Mouse (Mus musculus) embryonic facial prominence, embryonic 13.5 days (tissue): ENCODE measurements around the gene Pde4c. TPM values are rescaled to one million over a fixed set of nuclear protein-coding genes. Genes with fewer than 3 reads are reported as not detected.

Experiments
- ATAC-seq: fragments of 200-750 bp; cut with Nextera tagmentation; 2 replicates; pipeline ENCODE4 v1.8.0; 2017; ENCODE audit warnings: low read depth; ENCODE audit not compliant: insufficient number of reproducible peaks, insufficient read depth, low FRiP score, low TSS enrichment
- H3K27ac ChIP-seq: fragments of 300-500 bp; sonication (generic); 2 replicates; pipeline ENCODE4 v1.5.1; 2015; ENCODE audit warnings: moderate library complexity, mild to moderate bottlenecking, inconsistent platforms
- H3K27me3 ChIP-seq: fragments of 300-500 bp; sonication (generic); 2 replicates; pipeline ENCODE4 v1.6.1; 2015; ENCODE audit warnings: mild to moderate bottlenecking, inconsistent platforms
- H3K36me3 ChIP-seq: fragments of 300-500 bp; sonication (generic); 2 replicates; pipeline ENCODE4 v1.6.1; 2015; ENCODE audit warnings: mild to moderate bottlenecking, inconsistent platforms
- H3K4me1 ChIP-seq: fragments of 300-500 bp; sonication (generic); 2 replicates; pipeline ENCODE4 v1.6.1; 2015; ENCODE audit warnings: inconsistent platforms
- H3K4me2 ChIP-seq: fragments of 300-500 bp; sonication (generic); 2 replicates; pipeline ENCODE4 v1.6.1; 2015; ENCODE audit warnings: moderate library complexity, mild to moderate bottlenecking, inconsistent platforms
- H3K4me3 ChIP-seq: fragments of 300-500 bp; sonication (generic); 2 replicates; pipeline ENCODE4 v1.5.1; 2015; ENCODE audit warnings: mild to moderate bottlenecking, inconsistent platforms
- H3K9ac ChIP-seq: fragments of 300-500 bp; sonication (generic); 2 replicates; pipeline ENCODE4 v1.6.1; 2015; ENCODE audit warnings: mild to moderate bottlenecking, inconsistent platforms
- H3K9me3 ChIP-seq: fragments of 300-500 bp; sonication (generic); 2 replicates; pipeline ENCODE4 v1.6.1; 2016; ENCODE audit warnings: inconsistent platforms
- WGBS: fragments of 180-500 bp; shearing (Covaris S2); methylation state at CpG from one replicate; pipeline ENCODE4 v1.1.7; 2015; ENCODE audit warnings: mixed read lengths; 5-methylcytosine and 5-hydroxymethylcytosine counted together
- polyA plus RNA-seq: library from polyadenylated mRNA; unstranded; fragments of >200 nt; fragmentation: Nextera tagmentation; extraction: Ambion mirVana; gene quantifications from 2 replicates; pipeline ENCODE4 v1.2.1, GENCODE M21; 2015

Gene Pde4c
- polyA plus RNA-seq, 1 experiment from 2014 or later, result 0.13 TPM

- 72% methylated on average over 9 of the region's 9 CpGs for WGBS
- ATAC-seq, result no peak
These were observed 23.2 kb downstream of the Pde4c start for GRCm38 (mm10) chr8:70746676-70747075.

GRCm38 (mm10) chr8:70747211-70747890 lies 23.8 kb downstream of the Pde4c start:
- H3K27ac ChIP-seq, result no peak overlapping the region
- H3K4me3 ChIP-seq, result no peak overlapping the region
- H3K36me3 ChIP-seq, result no peaks in the 10 kb centered on the region
- H3K4me1 ChIP-seq, result peaks cover 17% of the 10 kb centered on the region
- no peak overlapping the region for H3K9ac ChIP-seq
- H3K4me2 ChIP-seq, result no peak overlapping the region
- no peaks in the 10 kb centered on the region for H3K9me3 ChIP-seq
- no peak for ATAC-seq
- peaks cover 71% of the 10 kb centered on the region for H3K27me3 ChIP-seq
- WGBS, result 82% methylated on average over 18 of the region's 18 CpGs

More at GRCm38 (mm10) chr8:70746676-70747075, 23.2 kb downstream of the Pde4c start:
- Histone ChIP-seq H3K4me2 (no peak overlapping the region), H3K27ac (no peak overlapping the region), H3K36me3 (no peaks in the 10 kb centered on the region), H3K4me1 (peaks cover 17% of the 10 kb centered on the region), H3K27me3 (peaks cover 78% of the 10 kb centered on the region), H3K4me3 (no peak overlapping the region), H3K9ac (no peak overlapping the region), H3K9me3 (no peaks in the 10 kb centered on the region)

- Histone ChIP-seq H3K9me3 (no peaks in the 10 kb centered on the region), H3K27ac (no peak overlapping the region), H3K4me1 (peaks cover 15% of the 10 kb centered on the region), H3K27me3 (peaks cover 60% of the 10 kb centered on the region), H3K4me2 (no peak overlapping the region), H3K9ac (no peak overlapping the region), H3K36me3 (no peaks in the 10 kb centered on the region), H3K4me3 (no peak overlapping the region)
- ATAC-seq, result no peak
- WGBS, result 89% methylated on average over 23 of the region's 23 CpGs
These were observed 25.0 kb downstream of the Pde4c start for GRCm38 (mm10) chr8:70748246-70749096.

GRCm38 (mm10) chr8:70749097-70749674 lies 25.7 kb downstream of the Pde4c start:
- Histone ChIP-seq H3K4me1 (peaks cover 9% of the 10 kb centered on the region), H3K4me3 (no peak overlapping the region), H3K9me3 (no peaks in the 10 kb centered on the region), H3K9ac (no peak overlapping the region), H3K27ac (no peak overlapping the region), H3K27me3 (peaks cover 52% of the 10 kb centered on the region), H3K36me3 (no peaks in the 10 kb centered on the region), H3K4me2 (no peak overlapping the region)
- ATAC-seq, result no peak
- 78% methylated on average over 19 of the region's 19 CpGs for WGBS

GRCm38 (mm10) chr8:70750128-70750680 lies 26.7 kb downstream of the Pde4c start:
- Histone ChIP-seq H3K4me3 (no peak overlapping the region), H3K4me2 (no peak overlapping the region), H3K36me3 (no peaks in the 10 kb centered on the region), H3K27ac (no peak overlapping the region), H3K9ac (no peak overlapping the region), H3K27me3 (peaks cover 42% of the 10 kb centered on the region), H3K4me1 (peaks cover 11% of the 10 kb centered on the region), H3K9me3 (no peaks in the 10 kb centered on the region)
- 78% methylated on average over 13 of the region's 13 CpGs for WGBS
- no peak for ATAC-seq

- ATAC-seq, result no peak
- Histone ChIP-seq H3K27me3 (peaks cover 22% of the 10 kb centered on the region), H3K9ac (0 out of 2 replicates have a peak overlapping the region, but pooled peaks have one; percentile 40), H3K4me3 (no peak overlapping the region), H3K4me1 (peaks cover 21% of the 10 kb centered on the region), H3K9me3 (no peaks in the 10 kb centered on the region), H3K27ac (peak overlapping the region; percentile 67), H3K36me3 (peaks cover 14% of the 10 kb centered on the region), H3K4me2 (peak overlapping the region; percentile 41; the same call in 1 of the 2 replicates)
- WGBS, result 19% methylated on average over 11 of the region's 11 CpGs
These were observed 28.7 kb downstream of the Pde4c start for GRCm38 (mm10) chr8:70752000-70752764.

GRCm38 (mm10) chr8:70753151-70753550 lies 29.6 kb downstream of the Pde4c start:
- Histone ChIP-seq H3K4me2 (peak overlapping the region; percentile 41), H3K9ac (peak overlapping the region; percentile 40; the same call in 1 of the 2 replicates), H3K27ac (peak overlapping the region; percentile 67; the same call in 1 of the 2 replicates), H3K4me1 (peaks cover 21% of the 10 kb centered on the region), H3K9me3 (no peaks in the 10 kb centered on the region), H3K4me3 (0 out of 2 replicates have a peak overlapping the region, but pooled peaks have one; percentile 4), H3K36me3 (peaks cover 24% of the 10 kb centered on the region), H3K27me3 (peaks cover 13% of the 10 kb centered on the region)
- WGBS, result 26% methylated on average over 21 of the region's 21 CpGs
- ATAC-seq, result no peak

GRCm38 (mm10) chr8:70754043-70754870 lies 30.7 kb downstream of the Pde4c start, which contains the start of gene Rab3a:
TSS of gene Rab3a (plus strand) at chr8:70754679.
- WGBS, result 8% methylated on average over 37 of the region's 37 CpGs
- H3K27ac ChIP-seq, result peak within 1 kb of the TSS; percentile 69

GRCm38 (mm10) chr8:70754871-70755660 lies 31.5 kb downstream of the Pde4c start:
- Histone ChIP-seq H3K9me3 (no peaks in the 10 kb centered on the region), H3K27ac (peak overlapping the region; percentile 69), H3K27me3 (no peaks in the 10 kb centered on the region), H3K9ac (peak overlapping the region; percentile 90), H3K4me3 (peak overlapping the region; percentile 81), H3K4me1 (peaks cover 37% of the 10 kb centered on the region), H3K4me2 (peak overlapping the region; percentile 95), H3K36me3 (peaks cover 30% of the 10 kb centered on the region)
- WGBS, result 14% methylated on average over 50 of the region's 50 CpGs
- ATAC-seq, result peak; percentile 9; the same call in 1 of the 2 replicates

More at GRCm38 (mm10) chr8:70754043-70754870, 30.7 kb downstream of the Pde4c start, which contains the start of gene Rab3a:
- H3K4me2 ChIP-seq, result peak within 1 kb of the TSS; percentile 95
- peaks cover 29% of the 10 kb centered on the region for H3K4me1 ChIP-seq
- H3K4me3 ChIP-seq, result peak within 1 kb of the TSS; percentile 81
- peak; percentile 97 for ATAC-seq
- H3K9ac ChIP-seq, result peak within 1 kb of the TSS; percentile 90
- peaks cover 2% of the 10 kb centered on the region; the same call in 1 of the 2 replicates for H3K27me3 ChIP-seq
- H3K36me3 ChIP-seq, result peaks cover 30% of the 10 kb centered on the region
- no peaks in the 10 kb centered on the region for H3K9me3 ChIP-seq
